Mouse (Mus musculus): ENCODE results near the gene Dnmt3a.

The Dnmt3a gene

DNA sequence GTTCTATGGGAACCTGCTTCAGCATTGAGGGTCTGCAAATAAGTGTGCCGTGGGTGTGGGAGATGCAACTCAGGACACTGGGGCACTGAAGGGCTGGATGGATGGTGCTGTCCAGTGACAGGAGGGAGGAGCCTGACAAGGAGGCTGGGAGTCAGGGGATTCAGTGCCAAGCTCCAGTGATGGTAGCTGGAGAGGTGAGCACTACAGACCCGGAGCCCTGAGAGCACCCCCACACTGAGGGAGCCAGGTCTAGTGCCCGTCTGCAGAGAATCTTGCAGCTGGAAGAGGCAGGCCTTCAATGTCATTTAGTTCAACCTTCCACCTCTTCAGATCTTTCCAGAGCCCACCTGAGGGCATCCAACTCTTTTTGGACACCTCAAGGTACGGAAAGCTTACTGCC is at the start of gene Dnmt3a:
Gene Dnmt3a (plus strand): TSS at position 156 of the 400 bp plus-strand sequence.
- DNase-seq (ENCODE audit: low spot score): no peak

DNA sequence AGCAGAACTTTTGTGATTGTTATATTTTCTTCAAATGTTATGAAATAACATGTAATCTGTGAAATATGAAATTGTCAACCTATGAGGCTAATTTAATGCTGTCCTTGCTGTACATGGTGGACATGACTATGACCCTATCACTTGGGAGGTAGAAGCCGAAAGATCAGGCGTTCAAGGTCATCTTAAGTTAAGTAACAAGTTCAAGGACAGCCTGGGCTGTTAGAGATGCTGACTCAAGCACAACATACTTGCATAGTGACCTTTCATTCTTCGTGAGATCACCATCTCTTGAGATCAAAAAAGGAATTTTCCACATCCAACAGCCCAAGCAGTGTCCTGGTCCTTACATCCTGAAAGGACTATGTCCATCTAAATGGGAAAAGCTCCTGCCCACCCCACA is 49.6 kb upstream of the Dnmt3a start:
- DNase-seq (ENCODE audit: low spot score): no peak

DNA sequence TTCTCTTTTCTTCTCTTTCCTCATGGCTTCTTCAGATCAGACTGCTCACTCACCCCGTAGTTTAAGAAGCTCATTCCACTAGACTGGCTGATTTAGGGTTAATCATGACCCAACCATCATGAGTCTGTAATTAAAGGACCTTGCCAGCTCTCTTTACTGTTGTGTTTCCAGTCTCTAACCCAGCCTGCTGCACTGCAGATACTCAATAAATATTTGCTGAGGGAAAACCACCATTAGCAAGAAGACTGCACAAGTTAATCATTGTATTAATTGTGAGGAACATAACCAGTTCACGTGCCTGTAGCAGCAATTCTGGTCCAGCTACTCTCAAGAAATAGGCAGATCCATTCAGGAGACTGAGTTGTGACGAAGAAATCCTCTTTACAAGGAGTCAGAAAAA is 47.7 kb upstream of the Dnmt3a start:
- DNase-seq (ENCODE audit: low spot score): no peak

DNA sequence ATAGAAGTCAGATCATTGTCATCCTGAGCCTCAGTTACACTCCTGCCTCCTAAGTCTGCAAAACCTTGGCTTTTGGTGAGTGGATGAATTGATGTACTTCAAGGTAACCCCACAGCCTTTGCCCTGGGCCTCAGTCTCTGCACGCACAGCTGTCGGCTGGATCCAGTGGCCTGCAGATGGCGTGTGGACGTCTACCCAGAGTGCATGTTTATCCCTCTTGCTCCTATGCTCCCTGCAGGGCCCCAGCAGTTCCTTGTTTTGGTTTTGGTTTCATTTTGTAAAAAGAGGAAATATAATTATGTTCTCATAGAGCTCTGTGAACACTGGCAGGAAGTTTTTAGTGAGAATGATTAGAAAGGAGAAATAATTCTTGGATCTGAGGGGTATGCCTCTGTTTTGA is 46.4 kb upstream of the Dnmt3a start:
- no peak for DNase-seq (ENCODE audit: low spot score)

DNA sequence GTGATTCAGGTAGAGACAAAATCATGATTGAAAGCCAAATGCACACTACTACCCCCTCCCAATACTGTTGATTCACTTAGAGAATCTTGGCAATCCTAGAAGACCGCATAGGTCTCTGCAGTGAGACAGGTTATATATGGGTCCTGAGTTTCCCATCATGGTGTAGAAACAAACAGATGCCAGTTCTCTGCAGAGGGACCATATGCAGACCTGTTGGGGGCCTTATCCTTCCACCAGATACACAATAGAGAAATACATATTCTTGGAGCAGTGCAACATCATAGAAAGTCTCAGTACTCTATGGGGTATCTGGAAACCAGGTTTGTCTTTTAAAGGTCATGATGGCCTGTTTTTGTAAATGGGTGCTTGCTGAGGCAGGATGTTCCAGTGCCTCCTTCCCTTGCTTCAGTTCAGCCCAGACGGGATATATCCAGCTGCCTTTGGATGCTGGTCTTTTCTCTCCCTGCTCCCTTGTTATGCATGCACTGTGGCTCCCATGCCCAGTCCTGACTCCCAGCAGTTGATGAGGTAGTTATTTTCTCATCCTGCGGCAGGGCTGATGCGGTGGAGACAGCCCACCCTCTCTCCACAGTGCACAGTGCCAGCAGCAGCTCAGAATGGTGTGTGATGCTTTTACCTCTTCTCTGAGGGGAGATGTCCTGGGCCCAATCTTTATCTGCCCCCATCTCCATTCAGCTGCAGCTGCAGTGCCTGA is 44.8 kb upstream of the Dnmt3a start:
- DNase-seq (ENCODE audit: low spot score): no peak

DNA sequence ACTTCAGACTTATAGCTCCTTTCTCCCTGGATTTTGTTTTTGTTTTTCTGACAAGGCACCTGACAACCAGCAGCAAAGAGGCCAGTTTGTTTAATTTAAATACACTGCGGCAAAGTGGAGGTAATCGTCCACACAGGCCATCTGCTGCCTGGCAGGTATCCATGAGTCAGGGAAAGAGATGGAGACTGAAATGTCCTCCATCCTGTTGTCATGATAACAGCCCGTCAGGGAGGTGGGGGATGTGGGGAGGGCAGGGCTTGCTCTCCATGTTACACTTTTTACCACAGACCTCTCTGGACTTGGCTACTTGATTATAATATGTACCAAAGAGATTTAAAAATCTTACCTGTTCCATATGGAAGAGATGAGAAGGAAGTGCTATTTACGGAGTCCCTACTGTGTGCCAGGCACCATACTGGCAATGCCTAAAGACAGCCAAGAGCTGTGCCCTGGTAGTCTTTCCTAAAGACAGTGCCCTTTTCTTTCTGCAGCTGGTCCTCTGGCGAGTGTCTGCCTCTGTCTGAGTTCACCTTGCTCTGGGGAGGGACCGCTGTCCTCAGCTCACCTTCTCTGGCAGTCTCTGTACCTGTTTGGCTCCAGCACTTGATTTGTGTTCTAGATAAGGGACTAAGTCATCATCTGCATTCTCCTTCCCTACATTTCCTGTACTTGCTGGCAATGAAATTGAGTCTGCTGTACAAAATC is 44.1 kb upstream of the Dnmt3a start:
- no peak for DNase-seq (ENCODE audit: low spot score)

DNA sequence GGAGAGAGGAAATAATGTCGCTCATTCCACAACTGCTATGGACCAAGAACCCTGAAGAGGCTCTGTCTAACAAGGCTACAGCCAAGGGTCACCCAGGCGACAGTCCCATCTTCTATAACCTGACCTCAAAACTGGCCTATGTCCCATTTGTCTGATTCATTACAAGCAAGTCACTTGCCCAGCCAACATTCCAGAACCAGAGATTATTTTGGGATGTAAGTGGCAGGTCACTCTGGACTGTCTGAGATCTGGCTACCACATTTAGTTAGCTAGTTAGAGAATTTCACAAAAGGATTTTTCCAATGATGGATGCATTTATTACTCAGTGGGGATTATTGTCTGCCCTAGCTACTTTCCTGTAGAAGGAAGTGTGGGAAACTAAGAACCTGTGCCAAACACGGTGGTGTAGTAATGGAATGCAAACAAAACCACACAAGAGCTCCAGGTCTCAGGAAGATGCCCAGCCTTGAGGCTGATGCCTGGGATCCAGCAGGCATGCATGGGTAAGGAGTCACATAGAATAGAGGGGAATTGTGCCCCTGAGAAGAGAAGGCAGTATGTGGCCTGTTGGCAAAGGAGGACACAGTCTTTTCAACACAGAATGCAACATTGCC is 41.5 kb upstream of the Dnmt3a start:
- DNase-seq (ENCODE audit: low spot score): no peak

DNA sequence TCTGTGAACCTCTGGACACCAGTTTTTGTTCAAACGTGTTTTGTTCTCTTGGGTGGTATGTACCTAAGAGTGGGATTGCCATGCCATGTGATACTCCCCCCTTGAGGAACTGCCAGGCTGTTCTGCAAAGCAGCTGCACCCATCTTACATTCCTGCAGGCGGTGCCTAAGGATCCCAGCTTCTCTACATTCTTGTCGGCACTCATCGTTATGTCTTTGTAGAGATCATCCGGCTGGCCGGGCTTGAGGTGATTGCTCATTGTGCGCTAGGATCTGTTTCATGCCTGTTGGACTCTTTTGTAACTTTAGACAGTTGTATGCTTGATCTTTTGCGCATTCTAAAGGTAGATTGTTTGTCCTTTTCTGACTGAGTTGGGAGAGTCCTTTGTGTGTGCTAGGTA is 38.4 kb upstream of the Dnmt3a start:
- no peak for DNase-seq (ENCODE audit: low spot score)

DNA sequence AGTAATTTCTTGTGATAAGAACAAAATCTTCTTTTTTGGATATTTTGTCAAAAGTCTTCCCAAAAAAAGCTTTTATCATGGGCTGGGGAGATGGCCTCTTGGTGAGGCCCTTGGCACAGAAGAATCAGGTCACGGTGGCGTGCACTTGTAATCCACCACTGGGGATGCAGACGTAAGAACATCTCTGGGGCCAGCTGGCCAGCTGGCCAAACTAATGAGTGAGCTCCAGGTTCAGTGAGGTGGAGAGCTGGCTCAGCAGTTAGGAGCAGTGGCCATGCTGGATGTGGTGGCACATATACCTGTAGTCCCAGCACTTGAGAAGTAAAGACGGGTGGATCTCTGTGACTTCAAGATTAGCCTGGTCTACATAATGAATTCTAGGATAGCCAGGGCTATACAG is 37.4 kb upstream of the Dnmt3a start:
- no peak for DNase-seq (ENCODE audit: low spot score)

DNA sequence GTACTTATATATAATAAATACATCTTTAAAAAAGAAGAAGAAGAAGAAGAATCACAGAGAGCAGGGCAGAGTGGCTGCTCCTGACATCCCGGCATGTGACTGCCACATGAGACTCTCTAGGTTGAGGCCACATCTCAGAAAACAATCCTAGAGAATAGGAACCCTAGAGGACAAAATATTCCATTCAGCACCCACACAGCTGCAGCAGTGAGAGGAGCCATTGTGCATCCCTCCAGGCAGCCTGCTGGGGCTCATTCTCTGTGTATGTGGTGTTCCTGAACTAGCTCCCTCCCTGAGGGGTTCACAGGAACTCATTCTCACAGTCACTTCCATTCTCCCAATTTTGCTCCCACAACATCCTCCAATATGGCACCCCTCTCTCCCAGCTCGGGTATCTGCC is 35.3 kb upstream of the Dnmt3a start:
- no peak for DNase-seq (ENCODE audit: low spot score)

DNA sequence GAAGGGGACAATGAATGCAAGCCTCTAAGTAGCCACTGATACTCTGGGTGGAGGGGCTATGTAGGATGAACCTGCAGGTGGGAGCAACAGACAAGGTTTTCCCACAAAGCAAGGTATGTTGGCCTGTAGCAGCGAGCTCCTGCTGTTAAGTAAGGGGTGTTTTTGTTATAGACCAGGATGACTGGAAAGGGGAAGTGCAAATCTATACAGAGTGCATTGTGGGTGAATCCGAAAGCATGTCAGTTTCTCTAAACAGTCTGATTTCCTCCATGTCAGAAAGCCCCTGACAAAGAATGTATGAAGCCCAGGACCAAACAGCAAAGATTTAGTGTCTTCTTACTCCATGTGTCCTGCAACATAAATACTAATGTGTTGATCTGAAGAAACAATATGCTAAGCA is 34.7 kb upstream of the Dnmt3a start:
- DNase-seq (ENCODE audit: low spot score): no peak

DNA sequence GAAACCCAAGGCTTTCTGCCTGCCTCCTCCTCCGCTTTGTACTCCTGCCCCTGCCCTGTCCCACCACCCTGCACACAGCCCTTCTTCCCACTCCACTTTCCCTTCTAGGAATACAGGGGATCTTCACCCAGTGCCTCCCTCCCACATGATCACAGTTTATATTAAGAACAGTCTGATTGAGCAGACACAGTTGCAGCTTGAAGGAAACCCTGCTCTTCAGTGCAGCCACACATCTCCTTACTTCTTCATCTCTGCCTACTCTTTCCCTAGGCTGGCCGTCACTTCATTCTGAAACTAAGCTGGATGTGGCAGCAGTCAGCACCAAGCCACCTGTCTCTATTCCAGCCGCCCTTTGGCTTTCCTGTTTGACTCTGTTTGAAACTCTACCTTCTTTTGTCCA is 32.2 kb upstream of the Dnmt3a start:
- DNase-seq (ENCODE audit: low spot score): no peak

DNA sequence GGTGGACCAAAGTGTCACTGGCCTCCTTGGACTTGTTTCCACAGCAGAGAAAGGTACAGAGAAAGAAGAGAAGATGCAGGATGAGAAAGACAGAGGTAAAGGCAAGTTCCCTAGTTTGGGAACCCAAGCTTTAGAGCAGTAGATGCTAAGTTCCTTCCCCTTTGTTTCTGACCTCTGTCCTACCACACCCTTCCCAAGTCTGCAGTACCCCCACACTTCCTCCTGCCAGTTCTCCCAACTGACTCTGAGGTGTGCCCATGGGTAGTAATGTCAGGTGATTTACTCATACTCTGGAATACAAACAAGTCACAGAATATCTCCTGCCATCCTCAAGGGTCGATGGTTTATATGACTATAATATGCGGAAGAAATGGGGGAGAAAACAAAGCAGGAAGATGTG is 29.8 kb upstream of the Dnmt3a start:
- no peak for DNase-seq (ENCODE audit: low spot score)

DNA sequence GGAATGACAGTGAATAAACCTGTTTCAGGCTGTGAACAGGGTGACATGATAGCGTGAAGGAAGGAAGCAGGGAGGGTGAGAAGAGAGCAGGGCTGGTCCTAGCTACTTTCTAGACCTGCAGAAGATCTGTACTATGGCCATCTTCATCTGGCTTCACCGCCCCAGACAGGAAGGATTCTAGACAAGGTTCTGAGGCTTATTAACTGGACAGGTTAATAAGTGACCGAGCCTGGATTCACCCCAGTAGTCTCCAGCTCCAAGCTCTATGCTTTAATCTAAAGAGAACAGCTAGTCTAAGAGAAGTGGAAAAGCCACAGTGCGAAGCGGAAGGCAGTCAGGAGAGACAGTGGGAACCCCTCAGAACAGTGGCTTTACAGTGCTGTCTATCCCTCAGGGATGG is 28.1 kb upstream of the Dnmt3a start:
- no peak for DNase-seq (ENCODE audit: low spot score)

DNA sequence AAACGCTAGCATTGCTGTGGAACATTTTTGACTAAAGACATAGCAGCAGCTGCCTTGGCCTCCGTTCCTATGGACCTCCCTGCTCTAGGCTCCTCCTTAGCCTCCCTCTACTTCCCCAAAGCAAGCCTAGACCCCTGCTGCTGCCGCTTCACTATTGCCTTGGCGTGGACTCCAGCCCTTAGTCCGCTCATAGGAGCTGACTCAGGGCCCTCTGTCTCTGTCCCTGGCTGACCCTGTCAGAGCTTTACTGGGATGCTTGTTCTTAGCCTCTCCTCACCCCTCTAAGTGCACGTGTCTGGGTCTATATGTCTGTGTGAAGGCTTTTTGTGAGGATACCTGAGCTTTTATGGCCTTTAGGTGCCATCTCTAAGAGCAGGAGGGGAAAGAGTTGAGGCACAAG is 27.5 kb upstream of the Dnmt3a start:
- DNase-seq (ENCODE audit: low spot score): no peak

DNA sequence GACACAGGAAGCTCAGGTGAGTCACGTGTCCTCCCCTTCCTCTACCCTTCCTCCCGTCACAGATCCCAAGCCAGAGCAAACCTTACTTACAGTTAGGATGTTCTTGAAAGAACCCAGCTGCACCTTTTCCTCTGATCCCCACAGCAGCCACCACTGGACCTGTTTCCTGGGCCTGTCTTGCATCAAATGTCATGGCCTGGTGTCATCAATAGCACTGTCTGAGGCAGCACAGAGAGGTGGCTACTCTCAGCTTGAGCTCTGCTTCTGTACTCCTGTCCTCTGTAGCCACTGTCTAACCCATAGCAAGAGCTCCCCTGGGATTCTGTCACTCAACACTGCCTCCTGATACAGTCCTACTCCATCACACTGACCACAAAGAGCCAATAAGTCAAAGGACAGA is 26.2 kb upstream of the Dnmt3a start:
- no peak for DNase-seq (ENCODE audit: low spot score)

DNA sequence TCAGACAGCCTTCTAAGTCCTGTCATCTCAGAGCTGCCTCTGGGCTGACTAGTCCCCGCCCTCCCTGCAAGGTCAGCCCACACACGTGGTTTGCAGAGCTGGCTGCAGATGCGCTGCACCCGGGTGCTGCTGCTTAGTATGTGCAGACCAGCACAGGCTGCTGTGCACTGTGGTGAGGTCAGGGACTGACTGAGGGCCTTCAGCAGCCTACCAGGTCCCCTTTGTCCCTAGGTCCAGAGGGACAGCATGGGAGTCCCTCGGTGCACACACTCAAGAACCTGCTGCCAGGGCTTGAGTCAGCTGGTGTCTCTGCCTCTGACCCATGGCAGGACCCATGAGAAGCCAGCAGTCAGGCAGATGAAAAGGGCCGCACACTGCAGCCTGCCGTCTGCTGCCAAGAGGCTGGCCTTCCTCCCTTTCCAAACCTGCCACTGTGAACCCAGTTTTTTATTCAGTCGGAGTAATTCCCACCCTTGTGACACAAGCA is 25.4 kb upstream of the Dnmt3a start:
- DNase-seq (ENCODE audit: low spot score): no peak

DNA sequence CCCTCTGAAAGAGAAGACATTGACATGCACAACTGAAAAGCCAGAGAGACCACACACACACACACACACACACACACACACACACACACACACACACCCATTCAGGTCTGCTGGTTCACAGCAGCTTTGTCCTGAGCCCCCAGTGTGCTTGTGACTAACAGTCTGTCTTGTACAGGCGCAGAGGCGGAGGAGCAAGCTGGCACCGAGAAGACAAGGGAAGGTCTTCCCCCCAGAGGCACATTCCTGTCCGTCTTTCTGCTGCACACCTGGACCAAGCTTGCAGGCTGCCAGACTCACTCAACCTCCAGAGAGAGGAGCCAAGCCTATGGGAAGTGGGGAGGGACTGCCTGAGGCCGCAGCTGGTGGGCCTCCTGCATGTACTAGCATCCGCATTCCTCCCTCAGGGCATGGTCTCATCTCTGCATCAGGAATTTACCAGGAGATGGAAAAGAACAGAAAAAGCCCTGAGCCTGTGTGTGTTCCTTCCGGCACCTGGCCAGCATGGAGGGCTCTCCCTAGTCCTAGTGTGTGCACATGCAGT is 24.8 kb upstream of the Dnmt3a start:
- DNase-seq (ENCODE audit: low spot score): no peak

DNA sequence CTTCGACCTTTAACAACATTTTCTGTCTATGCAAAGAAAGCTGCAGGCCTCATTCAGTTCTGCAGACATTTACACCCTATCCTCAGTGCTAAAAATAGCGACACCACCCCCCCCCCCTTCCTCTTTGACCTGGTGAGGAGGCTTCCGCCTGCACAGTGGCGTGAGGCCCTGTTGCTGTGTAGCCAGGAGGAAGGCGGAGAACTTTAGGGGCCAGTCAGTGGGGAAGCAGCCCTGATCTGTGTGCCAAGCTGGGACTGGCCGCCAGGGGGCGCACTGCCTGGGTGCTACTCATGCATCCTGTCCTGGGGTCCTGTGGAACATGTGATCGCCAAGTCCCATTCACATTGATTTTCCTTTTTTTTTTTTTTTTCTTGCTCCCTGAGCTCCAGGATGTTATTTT is 24.3 kb upstream of the Dnmt3a start:
- peak; percentile 73 for DNase-seq (ENCODE audit: low spot score)

DNA sequence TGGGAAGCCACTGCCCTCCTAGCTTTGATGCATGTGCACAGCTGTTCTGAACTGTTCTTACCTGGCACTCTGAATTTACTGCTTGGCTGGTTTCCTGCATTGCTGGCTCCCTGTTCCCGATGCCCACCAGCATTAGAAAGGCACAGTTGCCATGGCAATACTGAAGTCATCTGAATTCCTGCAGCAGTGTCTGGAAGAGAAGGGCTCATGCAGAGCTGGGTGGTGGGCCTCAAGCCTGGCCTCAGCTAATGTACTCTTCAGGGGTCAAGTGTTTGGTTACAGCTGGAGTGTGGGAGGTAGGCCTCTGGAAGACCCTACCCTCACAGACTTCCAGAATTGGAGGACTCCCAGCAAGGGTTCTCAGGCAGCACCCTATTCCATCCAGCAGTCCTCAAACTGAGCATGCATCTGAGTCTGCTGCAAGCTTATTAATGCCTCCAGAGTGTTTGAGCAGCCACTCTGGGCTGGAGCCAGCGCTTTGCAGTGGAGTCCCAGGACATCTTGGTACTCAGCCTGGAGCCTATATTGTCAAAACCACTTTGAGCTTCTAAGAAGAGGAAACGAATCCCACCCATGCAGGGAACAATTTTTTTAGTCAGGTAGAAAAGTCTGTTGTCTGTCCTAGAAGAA is 22.5 kb upstream of the Dnmt3a start:
- no peak for DNase-seq (ENCODE audit: low spot score)

DNA sequence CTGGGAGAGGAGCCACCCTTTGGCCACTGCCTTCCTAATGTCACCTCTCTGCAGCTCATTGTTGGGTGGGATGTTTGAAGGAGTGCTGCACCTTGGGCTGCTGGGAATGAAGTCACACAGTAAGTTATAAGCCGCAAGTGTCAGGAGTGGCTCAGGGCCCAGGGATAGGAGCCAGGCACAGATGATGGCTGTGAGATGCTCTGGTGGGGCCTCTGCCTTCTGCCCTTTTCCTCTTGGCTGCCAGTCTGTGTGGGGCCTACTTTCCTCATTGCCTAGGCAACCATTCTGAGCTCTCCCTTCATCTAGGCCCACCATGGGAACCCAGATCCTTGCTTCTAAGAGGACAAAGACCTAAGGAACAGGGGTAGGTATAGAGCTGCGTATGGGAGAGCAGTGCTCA is 21.5 kb upstream of the Dnmt3a start:
- DNase-seq (ENCODE audit: low spot score): no peak

DNA sequence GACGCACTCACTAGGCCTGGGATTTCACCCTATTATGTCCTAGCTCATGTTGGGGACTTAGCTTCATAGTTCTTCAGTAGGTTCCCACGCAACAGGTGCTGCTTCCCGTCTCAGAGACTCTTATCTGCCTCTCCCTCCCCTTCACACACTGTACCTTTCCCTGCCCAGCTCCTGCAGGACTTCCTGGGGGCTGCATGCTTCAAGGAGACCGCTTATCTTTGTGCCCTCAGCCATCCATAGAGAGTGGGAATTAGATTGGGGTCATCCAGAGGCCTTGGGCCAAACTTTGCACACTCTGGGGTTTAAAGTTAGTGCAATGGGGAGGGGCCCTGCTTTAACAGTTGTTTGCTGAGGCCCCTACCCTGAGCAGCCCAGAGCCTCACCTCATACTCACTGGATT is 21.1 kb upstream of the Dnmt3a start:
- no peak for DNase-seq (ENCODE audit: low spot score)

DNA sequence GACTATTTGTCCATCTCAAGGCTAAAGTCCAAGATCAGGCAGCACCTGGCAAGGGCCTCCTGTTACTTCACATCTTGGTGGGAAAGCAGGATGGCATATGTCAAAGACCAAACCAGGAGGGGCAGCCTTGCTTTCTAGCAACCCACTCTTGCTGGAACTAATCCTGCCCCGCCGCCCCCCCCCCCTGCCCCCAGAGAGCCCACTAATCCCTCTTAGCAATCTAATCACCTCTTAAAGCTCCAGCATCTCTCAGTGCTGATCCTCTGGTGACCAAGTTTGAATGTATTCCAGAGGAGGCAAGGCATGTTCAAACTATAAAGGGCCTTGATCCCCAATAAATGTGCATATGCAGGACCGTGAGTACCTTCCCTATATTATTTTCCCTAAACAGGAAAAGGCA is 18.8 kb upstream of the Dnmt3a start:
- no peak for DNase-seq (ENCODE audit: low spot score)
